9 mouse cellular contexts compared by ENCODE assay signal in the genomic region with DNA sequence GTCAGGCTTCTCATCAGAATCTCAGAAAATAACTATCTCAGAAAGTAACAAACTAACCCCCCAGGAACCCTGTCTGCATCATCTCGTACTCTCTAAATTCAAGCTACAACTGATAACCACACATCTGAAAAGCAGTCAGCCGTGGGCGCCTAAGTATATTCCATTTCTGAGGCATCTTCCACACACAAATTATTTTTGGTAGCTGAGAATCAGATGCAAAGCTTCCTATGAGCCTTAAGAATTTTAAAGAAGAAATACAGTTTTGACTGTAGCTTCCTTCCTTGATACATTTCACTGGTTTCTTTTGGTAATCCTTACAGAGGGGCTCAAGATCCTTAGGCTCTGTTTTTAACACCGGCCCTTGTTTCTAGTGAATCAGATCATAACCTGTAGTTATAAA. TPM values are rescaled to one million over a fixed set of nuclear protein-coding genes. Genes with fewer than 3 reads are reported as not detected.
A peak's percentile ranks its signal among the peaks of the same experiment; 100 is the strongest.
DNase-seq lines count a peak whose midpoint lies in the region; ATAC-seq lines count a peak whose summit lies in the region.
"Had no signal": no experiment of that assay in that cellular context is flagged by ENCODE, and none has a peak within 500 bp of the region (broad histone marks: within the 10 kb centered on the region; RNA-seq: fewer than 3 reads in every experiment).

No protein-coding gene starts in this region.

- peak overlapping the region in 1 of 2 experiments; percentile 57; a peak in 2 of 4 replicates for H3K4me3 ChIP-seq in heart, embryonic 14.5 days (ENCODE audit: control insufficient read depth in 1 of 2, insufficient read depth in 1 of 2, low read depth in 1 of 2, low read length in 2 of 2)
- H3K4me3 ChIP-seq in limb, embryonic 10.5 days, result peak overlapping the region; percentile 56; the same call in 1 of the 2 replicates

- ATAC-seq in heart, embryonic 14.5 days (ENCODE audit: insufficient number of reproducible peaks, insufficient read depth, low FRiP score, low read depth), result no peak

- no peaks in the 10 kb centered on the region for H3K27me3 ChIP-seq in heart, embryonic 14.5 days (ENCODE audit: control insufficient read depth, insufficient read depth, low read length)
- peaks cover 37% of the 10 kb centered on the region for H3K27me3 ChIP-seq in limb, embryonic 10.5 days (ENCODE audit: low read depth, poor library complexity, severe bottlenecking)

- no peaks in the 10 kb centered on the region for H3K9me3 ChIP-seq in heart, embryonic 14.5 days (ENCODE audit: control insufficient read depth, low read length)
- H3K9me3 ChIP-seq in limb, embryonic 10.5 days (replicated peaks), result no peaks in the 10 kb centered on the region

- 70% methylated on average over 4 of the region's 4 CpGs for WGBS in heart, embryonic 14.5 days
- WGBS in limb, embryonic 10.5 days, result 70% methylated on average over 4 of the region's 4 CpGs

- peak overlapping the region; percentile 87 for H3K4me2 ChIP-seq in heart, embryonic 14.5 days (ENCODE audit: low read length)

- H3K9ac ChIP-seq in heart, embryonic 14.5 days (ENCODE audit: low read length), result no peak overlapping the region

- peaks cover 9 to 13% of the 10 kb centered on the region in 2 experiments; a peak in 3 of 4 replicates for H3K4me1 ChIP-seq in heart, embryonic 14.5 days (ENCODE audit: control insufficient read depth in 2 of 2, insufficient read depth in 2 of 2, low read length in 2 of 2)
- H3K4me1 ChIP-seq in limb, embryonic 10.5 days, result peaks cover 46% of the 10 kb centered on the region

- no peak for DNase-seq in heart, postnatal 36 days
- DNase-seq in right cerebral cortex, adult 18-20 months, result peak; percentile 40
- no peak for DNase-seq in right cerebral cortex, postnatal 25 days
- DNase-seq in limb, embryonic 10.5 days (ENCODE audit: low spot score), result no peak
- DNase-seq in telencephalon, adult 2 months (ENCODE audit: low read depth, low spot score), result peak; percentile 65
- DNase-seq in spleen, adult 12 weeks (ENCODE audit: low spot score), result no peak
- DNase-seq in cerebellum, adult 9-10 months, result no peak
- DNase-seq: cerebellum, adult 11-12 months had no signal

- no peak overlapping the region for H3K27ac ChIP-seq in heart, embryonic 14.5 days (replicated peaks in 1 of 2; ENCODE audit: control insufficient read depth in 1 of 2, insufficient read depth in 1 of 2, low read depth in 2 of 2, low read length in 2 of 2)
- H3K27ac ChIP-seq in limb, embryonic 10.5 days, result 0 out of 2 replicates have a peak overlapping the region, but pooled peaks have one; percentile 85

- intact Hi-C loops in heart, postnatal 36 days (cut with DNase I), result loop anchor here (1.0 to 2.0 kb wide), 3 partner anchors 47 to 151 kb away; no protein-coding TSS in a partner anchor

- no peaks in the 10 kb centered on the region for H3K36me3 ChIP-seq in heart, embryonic 14.5 days (ENCODE audit: control insufficient read depth, insufficient read depth, low read length)
- H3K36me3 ChIP-seq in limb, embryonic 10.5 days, result no peaks in the 10 kb centered on the region

RNA-seq across cellular contexts. Expression of a gene that starts 58.4 kb away (rescaled TPM):
- polyA plus RNA-seq in heart, embryonic 14.5 days (2014; fragmentation: Nextera tagmentation; extraction: Ambion mirVana), result 11.0 and 12.3 TPM in 2 replicates
- total RNA-seq in heart, postnatal 36 days (2021), result 10 to 100 TPM in 1 of 2 experiments, 1 to 10 TPM in 1; 8.8 to 12.5 TPM
- polyA plus RNA-seq in limb, embryonic 10.5 days (2016; fragmentation: Nextera tagmentation; extraction: Ambion mirVana), result 11.5 and 11.9 TPM in 2 replicates

Comparison
In these comparisons a context has a peak if more than half of its experiments do, and no peak if none do; other contexts are left out.
1. DNase-seq: peak in right cerebral cortex, adult 18-20 months (single experiment) and telencephalon, adult 2 months (single experiment); none in heart, postnatal 36 days (0 of 2), right cerebral cortex, postnatal 25 days (single experiment), limb, embryonic 10.5 days (single experiment), spleen, adult 12 weeks (single experiment) and cerebellum, adult 9-10 months (single experiment).